Mouse (Mus musculus) E14TG2a.4 (cell line): Measurements from ENCODE around the gene Gm47985.

Experiments used
- CTCF ChIP-seq: conservative IDR thresholded peaks from 2 replicates; pipeline ENCODE4 v1.5.1; 2014; ENCODE audit warnings: low read length
- POU5F1 ChIP-seq: IDR thresholded peaks from 2 replicates; pipeline ENCODE4 v1.6.1; 2014; ENCODE audit warnings: low read length, borderline replicate concordance

DNA sequence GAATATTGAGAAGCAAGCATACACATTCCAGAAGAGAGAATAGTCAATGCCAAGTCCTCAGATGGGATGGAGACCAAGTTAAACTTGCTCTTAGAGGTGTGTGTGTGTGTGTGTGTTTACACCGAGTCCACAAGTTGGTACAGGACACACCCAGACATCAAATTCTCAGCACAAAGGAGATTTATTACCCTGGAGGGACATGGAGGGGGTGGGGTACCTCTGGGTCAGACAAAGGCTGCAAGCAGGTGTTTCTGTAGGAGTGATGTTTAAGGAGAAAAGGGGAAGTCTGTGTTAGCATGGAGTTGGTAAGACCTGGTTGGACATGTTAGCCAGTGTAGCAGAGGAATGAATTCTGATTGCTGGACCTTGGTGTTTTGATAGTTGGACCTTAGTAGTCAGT, 33.6 kb downstream of the Gm47985 start:
- TF ChIP-seq CTCF, result no peak
- TF ChIP-seq POU5F1, result no peak
